Mouse (Mus musculus) thymus, postnatal 14 days (tissue): ENCODE data around the gene Kdm6b.
A peak's percentile ranks its signal among the peaks of the same experiment; 100 is the strongest.

Experiments
- DNase-seq: peaks from one replicate; pipeline ENCODE4 v3.0.0; 2021

Kdm6b gene

DNA sequence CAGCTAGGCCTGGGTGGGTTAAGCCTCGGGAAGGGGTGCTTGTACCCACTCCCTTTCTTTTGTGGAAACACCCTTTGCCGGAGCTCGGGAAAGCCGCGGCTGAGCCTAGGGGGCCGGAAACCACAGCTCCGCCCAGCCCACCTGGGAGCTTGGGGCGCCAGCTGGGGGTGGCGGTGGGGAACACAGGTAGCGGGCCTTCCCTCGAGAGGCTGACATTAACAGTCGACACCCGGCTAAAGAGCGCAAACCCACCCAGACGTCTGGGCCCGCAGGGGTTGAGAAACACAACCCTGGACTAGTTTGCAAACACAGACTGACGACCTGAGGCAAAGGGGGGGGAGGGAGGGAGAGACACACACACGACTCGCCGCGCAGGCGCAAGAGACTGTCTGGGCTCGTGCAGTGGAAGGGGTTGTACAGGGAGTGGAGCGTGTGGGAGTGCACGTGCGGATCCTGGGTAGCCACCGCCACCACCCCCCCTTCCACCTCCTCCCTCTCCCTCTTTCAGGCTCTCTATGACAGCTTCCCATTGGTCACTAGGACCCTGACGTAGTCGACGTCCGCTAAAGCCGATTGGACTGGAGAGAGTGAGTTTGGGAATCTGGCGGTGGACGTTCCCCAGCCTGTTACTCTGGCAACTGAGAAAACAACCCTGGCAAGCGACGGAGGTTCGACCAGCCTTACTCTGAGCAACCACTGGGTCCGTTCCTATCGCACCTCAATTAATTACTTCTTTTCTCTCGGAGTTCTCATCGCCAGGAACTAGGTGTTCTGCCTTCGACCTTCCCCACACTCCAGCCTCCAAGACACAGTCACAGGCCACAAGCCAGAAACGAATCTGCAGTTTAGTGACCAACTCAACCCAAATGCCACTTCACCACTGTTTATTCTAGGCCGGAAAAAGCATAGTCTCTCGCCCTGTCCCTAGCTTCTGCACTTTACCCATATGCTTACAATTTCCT, 5.3 kb upstream of the Kdm6b start:
- DNase-seq = peak; percentile 94

DNA sequence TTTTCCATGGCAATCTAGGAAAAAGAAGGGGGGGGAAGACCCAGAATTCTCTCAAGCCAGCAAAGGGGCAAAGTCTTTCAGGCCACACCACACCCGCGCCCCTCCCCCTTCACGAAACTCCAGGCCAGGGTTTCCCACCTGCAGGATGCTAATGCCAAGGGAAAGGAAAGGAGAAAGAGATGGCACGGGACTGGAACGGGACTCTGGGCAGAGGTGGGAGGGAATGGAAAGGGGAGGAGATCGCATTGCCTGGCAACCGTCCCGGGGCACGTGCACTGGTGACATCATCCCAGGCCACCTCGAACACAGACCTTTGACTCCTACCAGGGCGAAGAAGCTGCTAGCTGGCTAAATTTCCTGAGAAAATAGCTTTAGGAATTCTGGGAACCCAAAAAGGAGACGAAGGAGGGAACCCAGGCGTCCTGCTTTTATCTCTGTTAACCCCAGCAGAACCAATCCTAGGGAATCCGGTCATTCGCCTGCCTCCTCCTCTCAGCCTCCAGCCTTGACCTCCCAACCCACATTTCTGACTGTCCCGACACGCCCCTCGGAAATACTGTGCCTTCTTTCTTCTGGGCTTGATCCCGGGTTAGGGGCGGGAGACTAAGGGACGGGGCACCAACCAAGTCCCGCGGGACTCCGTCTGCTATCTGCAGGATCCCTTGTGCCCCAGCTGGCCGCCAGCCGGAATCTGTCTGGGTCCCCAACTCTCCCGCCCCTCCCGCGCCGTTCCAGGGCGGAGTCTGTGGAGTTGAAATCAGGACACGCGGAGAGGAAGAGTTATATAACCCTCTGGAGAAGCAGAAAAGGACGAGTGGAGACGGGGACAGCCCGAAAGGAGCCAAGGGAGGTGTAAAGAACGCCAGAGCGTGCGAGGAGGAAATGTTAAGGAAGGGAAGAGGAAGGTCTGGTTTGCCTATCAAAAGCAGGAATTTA, 4.2 kb upstream of the Kdm6b start:
- peak; percentile 71 for DNase-seq

DNA sequence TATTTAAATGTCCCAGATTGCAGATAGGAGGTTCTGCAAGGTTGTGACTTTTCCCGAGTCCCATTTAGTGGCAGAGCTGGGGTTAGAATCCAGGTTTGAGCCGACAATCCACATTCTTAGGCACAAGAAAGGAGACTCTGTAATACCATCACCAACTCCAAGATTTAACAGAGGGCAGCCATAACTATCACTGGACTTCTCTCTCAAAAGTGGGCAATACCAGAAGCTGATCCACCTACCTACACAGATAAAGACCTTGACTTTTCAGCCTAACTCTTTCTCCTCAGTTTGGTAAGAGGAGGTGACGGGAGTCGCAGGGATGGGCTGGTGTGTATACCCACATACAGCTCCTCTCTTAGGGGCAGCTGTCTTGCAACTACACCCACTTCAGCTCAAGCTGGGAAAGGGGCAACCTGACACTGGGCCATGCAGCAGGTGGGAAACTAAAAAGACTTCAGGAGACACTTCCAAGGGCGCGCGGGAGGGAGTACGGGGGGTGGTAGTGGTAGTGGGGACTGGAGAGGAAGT, 3.5 kb upstream of the Kdm6b start:
- no peak for DNase-seq

DNA sequence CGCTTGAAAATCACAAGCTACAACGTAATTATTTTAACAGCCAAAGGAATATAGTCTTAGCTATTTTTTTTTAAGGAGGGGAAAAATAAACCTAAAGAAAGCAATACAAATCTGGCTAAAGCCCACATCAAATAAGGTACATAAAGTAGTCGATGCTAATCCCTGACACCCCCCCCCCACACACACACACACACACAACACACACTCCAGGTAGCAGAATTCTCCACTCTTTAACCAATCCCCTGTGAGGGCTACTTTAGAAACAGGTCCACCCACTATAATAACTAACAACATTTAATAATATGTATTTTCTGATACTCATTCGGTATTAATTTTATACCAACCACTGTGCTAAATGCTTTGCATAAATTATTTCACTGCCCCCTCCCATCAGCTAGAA, 3.0 kb upstream of the Kdm6b start:
- no peak for DNase-seq

DNA sequence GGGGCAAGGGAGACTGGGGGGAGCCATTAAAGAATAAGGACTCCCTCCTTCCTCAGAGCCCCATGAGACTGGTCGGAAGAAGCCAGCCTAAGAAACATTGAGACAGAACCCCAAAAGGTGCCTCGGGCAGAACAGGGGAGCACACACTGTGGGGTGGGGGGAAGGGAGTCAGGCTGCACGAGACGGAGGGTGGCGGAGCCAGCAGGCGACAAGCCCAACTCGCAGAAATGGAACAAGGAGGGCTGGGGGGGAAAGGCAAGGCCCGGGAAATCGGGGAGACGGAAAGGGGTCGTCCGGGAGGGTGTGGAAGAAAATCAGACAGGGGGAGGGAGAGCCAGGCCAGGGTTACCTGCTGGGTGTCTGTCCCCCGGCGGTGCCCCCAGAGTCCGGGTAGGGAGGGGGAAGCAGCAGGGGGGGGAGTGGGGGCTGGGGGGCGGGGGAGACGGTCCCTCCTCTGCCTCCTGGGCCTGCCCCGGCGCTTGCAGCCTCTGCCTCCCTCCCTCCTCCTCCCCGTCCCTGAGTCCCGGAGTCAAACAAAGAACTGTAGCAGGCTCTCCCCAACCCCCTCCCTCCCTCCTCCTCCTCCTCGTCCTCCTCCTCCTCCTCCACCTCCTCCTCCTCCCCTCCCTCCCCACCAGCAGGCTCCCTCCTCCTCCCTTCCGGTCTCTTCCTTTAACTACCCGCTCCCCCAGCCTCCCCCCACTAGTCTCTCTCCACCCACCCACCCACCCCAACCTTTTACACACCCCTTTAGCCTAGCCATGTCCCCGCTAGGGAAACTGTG, 2.4 kb upstream of the Kdm6b start:
- peak; percentile 79 for DNase-seq

DNA sequence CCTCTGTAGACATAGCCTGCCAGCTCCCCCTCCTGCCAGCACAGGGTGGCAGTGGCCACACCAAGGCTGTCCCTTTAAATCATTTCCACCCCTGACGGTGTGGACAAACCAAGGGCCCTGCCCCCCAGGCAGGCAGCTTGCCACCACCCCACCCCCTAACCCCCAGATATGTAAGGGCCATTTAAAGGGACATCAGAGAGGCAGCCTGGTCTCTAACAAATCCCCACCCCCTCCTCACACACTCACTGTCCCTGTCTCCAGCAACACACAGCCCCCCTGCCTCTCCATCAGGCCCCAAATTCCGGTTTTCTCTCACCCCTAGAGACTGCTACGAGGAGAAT, 1.8 kb upstream of the Kdm6b start:
- DNase-seq = no peak

DNA sequence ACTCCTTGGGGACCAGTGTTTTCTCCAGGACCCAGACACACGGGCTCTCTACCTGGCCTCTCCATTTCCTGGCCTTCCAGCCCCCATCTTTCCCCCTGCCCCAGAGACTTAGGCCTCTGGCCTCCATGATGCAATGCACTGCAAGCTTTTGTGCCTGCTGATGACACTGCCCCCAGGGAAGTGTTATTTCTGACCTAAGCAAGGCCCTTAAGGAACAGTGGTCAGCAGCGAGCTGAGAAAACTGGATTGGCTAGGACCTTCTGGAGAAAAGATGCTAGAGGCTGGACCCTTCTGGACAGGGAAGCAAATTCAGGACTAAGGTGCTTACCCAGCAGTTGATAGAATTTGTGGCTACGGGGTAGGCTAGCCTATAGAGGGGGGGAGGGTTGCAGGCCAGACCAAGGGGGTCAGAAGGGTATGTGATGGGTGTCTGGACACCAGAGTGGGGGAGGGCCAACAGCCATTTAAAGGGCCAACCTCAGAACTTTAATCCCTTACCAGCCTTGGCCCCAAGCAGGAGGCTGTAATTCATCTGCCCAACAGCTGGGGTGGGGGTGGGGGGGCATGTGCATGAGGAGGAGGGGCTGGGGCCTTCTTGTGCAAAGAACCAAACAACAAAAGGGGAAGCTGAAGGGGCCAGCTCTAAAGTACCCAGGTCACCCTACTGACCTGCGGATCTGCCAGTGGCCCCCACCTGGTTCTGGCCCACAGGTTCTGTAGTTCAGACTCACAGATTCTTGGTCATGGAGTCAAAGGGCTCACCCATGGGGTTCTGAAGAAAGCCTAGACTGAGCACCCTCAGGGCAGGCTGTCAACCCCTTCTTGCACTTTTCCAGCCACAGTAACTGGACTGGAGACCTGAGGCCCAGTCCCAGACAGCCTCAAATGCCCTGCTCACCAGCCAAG, 1.2 kb upstream of the Kdm6b start:
- no peak for DNase-seq

DNA sequence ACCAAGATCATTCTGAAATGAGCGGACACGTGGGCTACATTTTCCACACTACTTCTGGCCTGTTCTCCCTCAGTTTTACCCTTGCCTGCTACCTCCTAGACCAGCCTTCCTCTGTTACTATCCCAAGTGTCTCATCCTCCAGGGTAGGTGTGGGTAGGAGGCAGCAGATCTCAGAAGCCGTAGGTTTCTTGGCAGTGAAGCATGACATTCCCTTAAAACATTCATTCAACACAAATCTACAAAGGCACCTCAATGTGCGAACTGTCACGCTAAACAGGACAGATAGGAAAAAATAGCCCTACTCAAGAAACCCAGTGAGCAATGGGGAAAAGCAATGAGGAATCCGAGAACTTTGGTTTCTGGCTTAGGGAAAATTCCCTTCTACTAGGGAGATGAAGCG, 927 bp downstream of the Kdm6b start:
- no peak for DNase-seq

DNA sequence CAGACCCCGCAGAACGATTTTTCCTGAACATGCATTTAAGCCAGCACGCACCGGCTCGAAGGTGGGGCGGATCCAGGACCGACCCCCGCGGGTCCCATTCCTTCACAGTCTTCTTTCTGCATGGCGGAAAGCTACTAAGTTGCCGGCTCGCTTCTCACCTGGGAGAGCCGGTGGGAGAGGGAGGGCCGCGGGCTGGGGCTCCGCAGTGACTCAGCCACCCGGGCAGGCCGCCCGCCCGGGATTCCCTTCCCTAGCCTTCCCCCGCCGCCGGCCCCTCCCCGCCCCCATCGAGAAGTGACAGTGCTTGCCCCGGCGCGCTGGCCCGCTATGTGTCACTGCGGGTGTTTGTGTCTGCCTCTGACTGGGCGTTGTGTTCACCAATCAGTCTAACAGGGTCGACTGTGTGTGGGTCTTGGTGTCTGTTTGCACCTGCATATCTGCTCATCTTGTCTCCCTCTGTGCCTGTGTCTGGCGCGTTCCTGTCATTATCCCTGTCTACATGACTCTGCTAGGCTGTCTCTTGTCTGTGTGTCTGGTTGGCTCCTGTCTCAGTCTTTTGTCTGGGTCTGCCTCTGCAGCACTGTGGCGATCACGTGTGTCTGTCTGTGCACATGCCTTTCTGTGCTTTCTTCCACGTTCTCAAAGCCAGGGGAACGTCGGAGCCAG, 1.8 kb downstream of the Kdm6b start:
- DNase-seq = peak; percentile 71

DNA sequence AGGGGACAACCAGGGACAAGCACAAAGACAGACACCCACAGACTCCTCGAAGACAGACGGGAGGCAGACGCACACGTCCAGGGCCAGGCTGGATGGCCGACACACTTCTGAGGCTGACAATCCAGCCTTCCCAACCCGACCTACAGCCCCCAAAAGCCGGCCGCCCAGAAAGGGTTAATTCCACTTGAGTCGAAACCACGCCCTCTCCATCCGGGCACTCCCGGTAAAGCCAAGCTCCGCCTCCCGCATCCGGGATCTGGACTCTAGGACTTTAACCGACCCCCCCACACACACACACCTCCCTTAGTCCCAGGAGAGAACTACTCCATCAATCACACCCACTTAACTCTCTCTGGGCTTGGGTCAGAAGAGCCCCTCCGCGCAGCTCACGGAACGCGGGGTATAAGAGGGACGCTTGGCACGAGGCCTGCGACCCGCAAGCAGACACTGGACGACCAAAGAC, 2.4 kb downstream of the Kdm6b start:
- DNase-seq = peak; percentile 95

DNA sequence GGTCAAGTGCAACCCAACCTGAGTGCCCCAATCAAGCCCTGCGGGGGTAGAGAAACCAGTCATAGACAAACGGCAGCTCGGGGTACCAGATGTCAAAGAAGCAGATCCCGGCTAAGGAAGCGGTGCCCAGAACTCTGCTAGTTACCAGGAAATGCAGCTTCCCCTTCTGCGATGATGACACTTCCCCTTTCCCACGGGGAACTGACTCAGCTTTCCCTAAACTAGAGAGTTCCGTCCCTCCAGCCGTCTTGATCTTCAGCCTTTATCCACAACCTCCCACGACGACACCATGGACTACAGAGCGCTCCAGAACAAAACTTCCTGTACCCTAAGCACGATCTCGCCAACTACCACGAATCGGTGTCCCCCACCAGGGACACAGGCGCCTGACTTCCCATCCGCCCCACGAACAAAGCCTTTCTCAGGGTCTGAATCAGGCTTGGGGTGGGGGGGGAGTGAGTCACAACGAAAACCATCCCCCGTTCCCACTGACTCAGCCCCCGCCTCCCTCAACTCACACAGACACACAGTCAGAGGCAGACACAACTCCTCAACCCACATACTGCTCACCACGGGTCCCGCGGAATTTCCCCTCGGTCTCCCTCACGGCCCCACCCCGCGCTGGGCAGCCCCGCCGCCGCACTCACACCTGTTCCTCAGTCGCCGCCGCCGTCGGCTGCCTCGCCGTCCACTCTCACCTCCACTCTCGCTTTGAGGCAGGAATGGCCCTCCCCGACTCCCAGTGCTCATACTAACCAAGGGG, 3.0 kb downstream of the Kdm6b start:
- DNase-seq = peak; percentile 78

DNA sequence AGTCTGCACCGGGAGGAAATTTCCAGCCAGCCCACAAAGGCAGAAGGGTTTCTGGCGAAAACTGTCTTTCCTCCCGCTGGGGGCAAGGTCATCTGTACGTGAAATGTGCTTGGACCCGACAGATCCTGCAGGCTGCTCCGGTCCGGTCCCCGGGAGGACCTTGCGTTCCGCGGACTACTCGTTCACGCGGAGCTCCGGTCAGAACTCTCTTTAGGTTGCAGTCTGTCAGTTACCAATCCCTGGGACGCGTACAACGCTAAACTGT, 3.5 kb downstream of the Kdm6b start:
- no peak for DNase-seq

DNA sequence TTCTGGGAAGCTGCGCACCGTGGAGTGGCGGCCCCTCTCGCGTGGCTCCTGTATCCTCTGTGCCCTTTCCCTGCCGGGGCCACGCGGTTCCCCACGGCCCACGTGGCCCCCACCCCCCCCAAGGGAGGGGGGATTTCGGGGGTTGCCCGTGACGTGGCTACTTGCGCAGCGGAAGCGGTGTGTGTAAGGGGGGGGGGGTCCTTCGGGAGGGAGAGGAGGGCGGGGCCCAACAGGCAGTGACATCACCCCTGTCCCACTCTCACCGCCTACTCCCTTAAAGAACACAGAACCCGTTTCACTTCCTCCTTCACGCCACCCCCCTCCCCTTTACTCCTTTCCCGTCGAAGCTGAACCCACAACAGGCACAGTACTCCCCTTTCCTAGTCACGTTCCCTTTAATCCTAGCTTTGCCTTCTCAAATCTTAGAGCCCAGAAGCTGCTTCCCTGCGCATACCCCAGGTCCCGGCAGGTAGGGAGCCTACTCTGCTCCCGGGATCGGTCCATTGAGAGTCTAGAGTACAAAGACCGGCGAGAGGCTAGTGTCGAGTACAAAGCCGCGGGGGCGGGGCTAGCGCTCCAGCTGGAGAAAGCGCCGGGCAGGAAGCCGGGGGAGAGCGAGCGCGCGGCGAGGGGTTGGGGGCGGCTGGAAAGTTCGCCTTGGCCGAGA, 4.0 kb downstream of the Kdm6b start:
- DNase-seq = peak; percentile 96

DNA sequence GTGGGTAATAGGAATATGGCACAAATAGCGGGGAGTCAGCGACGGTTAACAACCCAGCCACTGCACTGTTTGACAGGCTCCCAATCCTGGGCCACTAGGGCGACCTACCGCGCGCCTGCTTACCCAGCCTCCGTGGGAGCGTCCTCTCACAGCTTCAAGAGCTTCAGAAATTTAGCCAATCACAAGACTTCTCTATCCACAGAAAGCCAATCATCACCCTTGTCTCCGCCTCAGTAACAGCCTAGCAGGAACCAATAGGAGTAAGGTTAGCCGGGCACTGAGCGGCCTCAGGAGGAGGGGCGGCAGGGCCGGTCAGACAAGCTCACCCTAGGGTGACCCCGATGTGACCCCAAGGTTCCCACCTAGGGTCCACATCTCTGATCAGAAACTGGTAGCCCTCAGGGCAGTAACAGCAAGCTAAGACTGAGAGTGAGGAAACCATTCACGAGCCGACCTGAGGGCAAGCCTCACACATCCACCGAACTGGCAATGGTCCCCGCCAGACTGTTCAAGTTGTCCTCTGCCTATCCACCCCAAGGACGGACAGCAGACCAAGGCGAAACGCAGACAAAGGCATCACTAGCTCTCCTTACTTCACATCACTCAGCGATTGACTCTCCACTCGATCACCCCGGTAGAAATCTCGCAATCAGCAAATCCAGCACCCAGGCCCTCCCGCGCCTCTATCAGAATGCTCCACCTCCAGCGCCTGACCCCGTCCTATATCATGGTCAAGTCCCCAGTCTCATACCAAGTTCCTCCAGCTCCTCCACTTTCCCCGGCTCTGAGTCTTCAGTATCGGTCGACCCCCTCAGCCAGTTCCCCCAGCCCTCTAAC, 4.7 kb downstream of the Kdm6b start:
- peak; percentile 79 for DNase-seq

DNA sequence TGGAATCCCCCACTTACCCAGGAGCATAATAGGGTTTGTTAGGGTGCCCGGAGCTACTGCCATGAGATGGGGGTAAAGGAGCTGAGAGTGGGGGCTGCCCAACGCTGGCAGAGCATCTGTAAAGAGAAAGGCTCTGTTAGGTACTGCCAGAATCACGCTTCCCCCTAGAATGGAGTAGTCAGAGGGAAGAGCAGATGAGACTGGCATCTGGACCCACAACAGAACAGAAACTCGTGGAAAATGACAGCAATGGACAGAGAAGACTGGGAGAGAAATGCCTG, 5.8 kb downstream of the Kdm6b start:
- no peak for DNase-seq

DNA sequence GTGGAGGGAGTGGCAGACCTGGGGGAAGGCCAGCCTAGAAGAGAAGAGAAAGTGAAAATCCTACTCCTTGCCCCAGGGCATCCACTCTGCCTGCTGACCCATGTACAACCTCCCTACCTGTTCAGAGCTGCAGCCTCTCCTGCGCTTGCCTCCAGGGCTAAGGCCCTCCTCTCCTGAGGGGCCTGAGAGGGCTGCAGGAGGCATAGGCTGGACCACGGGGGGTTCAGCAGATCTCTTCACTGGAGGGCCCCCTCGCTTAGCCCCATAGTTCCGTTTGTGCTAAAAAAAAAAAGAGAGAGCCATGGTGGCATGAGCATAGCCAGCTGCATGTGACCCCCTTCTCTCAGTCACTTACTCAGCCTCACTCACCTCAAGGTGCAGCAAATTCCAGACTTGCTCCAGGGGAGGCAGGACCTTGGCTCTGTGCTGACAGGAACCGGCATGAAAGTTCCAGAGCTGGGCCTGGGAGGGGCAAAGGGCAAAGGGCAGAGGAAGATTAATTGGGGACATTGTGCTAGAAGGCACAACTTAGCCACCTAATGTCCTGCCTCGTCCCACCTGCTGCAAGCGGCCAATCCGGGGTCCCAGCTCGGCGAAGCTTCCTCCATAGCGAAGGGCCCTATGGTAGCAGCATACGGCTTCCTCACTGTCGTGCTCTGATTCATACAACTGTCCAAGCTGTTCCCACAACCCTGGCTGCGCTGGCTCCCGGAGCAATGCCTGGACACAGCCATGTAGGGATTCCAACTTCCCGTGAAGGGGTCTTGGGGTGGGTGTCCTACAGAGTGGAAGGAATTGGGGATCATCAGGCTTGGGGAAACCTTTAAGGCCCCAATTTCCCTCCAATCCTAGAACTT, 6.4 kb downstream of the Kdm6b start:
- no peak for DNase-seq

DNA sequence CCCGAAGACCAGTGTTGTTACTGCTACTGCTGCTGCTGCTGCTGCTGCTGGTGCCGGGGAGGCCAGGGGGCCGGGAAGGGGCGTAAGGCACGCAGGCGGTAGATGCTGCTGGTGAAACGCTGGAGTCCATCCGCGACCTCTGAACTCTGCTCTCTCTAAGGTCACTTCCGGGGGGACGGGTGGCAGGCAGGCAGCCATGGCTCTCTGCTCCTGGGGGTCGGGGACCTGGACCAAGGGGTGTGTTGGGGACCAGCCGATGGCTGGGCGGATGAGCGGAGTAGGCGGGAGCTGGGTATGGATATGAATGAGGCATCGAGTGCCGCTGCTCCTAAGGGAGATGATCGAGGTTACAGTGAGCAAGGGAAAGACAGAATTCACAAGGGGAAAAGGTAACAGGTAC, 7.2 kb downstream of the Kdm6b start:
- no peak for DNase-seq
